In genomic region chr7:144097314-144097713, GRCm38 (mm10) we compare ENCODE assay signal across 10 mouse cellular contexts.
DNase-seq lines count a peak whose midpoint lies in the region; ATAC-seq lines count a peak whose summit lies in the region.
"Had no signal": no experiment of that assay in that cellular context is flagged by ENCODE, and none has a peak within 500 bp of the region (broad histone marks: within the 10 kb centered on the region; RNA-seq: fewer than 3 reads in every experiment).

No protein-coding gene starts in this region.

- no peak overlapping the region for H3K4me3 ChIP-seq in intestine, embryonic 16.5 days (ENCODE audit: low read length)
- H3K4me3 ChIP-seq in intestine, embryonic 15.5 days (replicated peaks), result no peak overlapping the region
- H3K4me3 ChIP-seq: embryonic facial prominence, embryonic 12.5 days; limb, embryonic 13.5 days had no signal

- H3K9ac ChIP-seq in intestine, embryonic 16.5 days (ENCODE audit: low read depth, low read length), result no peak overlapping the region
- no peak overlapping the region for H3K9ac ChIP-seq in intestine, embryonic 15.5 days
- H3K9ac ChIP-seq: embryonic facial prominence, embryonic 12.5 days; limb, embryonic 13.5 days had no signal

- no peaks in the 10 kb centered on the region for H3K36me3 ChIP-seq in intestine, embryonic 16.5 days (ENCODE audit: control insufficient read depth, insufficient read depth, low read length)
- H3K36me3 ChIP-seq in intestine, embryonic 15.5 days, result no peaks in the 10 kb centered on the region
- H3K36me3 ChIP-seq: embryonic facial prominence, embryonic 12.5 days; limb, embryonic 13.5 days had no signal

- no peaks in the 10 kb centered on the region for H3K4me1 ChIP-seq in intestine, embryonic 16.5 days (ENCODE audit: control insufficient read depth, insufficient read depth, low read length)
- 0 out of 2 replicates have a peak, but pooled peaks cover 3% of the 10 kb centered on the region for H3K4me1 ChIP-seq in intestine, embryonic 15.5 days (replicated peaks)
- H3K4me1 ChIP-seq: embryonic facial prominence, embryonic 12.5 days; limb, embryonic 13.5 days had no signal

- WGBS in intestine, embryonic 16.5 days, result 8% methylated on average over 2 of the region's 2 CpGs
- WGBS in intestine, embryonic 15.5 days, result 20% methylated on average over 2 of the region's 2 CpGs

- no peaks in the 10 kb centered on the region for H3K27me3 ChIP-seq in intestine, embryonic 16.5 days (replicated peaks; ENCODE audit: control insufficient read depth, insufficient read depth, low read length)
- no peaks in the 10 kb centered on the region for H3K27me3 ChIP-seq in intestine, embryonic 15.5 days (replicated peaks)
- H3K27me3 ChIP-seq: embryonic facial prominence, embryonic 12.5 days; limb, embryonic 13.5 days had no signal

- H3K4me2 ChIP-seq in intestine, embryonic 16.5 days (ENCODE audit: low read depth, low read length), result no peak overlapping the region
- H3K4me2 ChIP-seq in intestine, embryonic 15.5 days (replicated peaks), result no peak overlapping the region
- H3K4me2 ChIP-seq: embryonic facial prominence, embryonic 12.5 days; limb, embryonic 13.5 days had no signal

- no peaks in the 10 kb centered on the region for H3K9me3 ChIP-seq in intestine, embryonic 16.5 days (ENCODE audit: control insufficient read depth, low read length)
- no peaks in the 10 kb centered on the region for H3K9me3 ChIP-seq in intestine, embryonic 15.5 days
- H3K9me3 ChIP-seq: embryonic facial prominence, embryonic 12.5 days; limb, embryonic 13.5 days had no signal

- H3K27ac ChIP-seq in intestine, embryonic 16.5 days (ENCODE audit: low read length), result no peak overlapping the region
- H3K27ac ChIP-seq in intestine, embryonic 15.5 days, result no peak overlapping the region
- H3K27ac ChIP-seq: embryonic facial prominence, embryonic 12.5 days; limb, embryonic 13.5 days had no signal

- peak; percentile 53; the same call in 1 of the 2 replicates for ATAC-seq in intestine, embryonic 16.5 days
- no peak for ATAC-seq in intestine, embryonic 15.5 days
- ATAC-seq in megakaryocyte progenitor cell, adult 5-6 weeks (replicated peaks; ENCODE audit: poor library complexity), result peak; percentile 54; the same call in 1 of the 2 replicates

- DNase-seq in urinary bladder, postnatal 25 days (ENCODE audit: low spot score), result peak; percentile 30
- no peak for DNase-seq in urinary bladder, postnatal 4 days (ENCODE audit: low spot score in 2 of 2)
- peak; percentile 54 for DNase-seq in embryo, embryonic 10.5 days (ENCODE audit: low spot score)
- DNase-seq in spleen, postnatal 14 days (ENCODE audit: low spot score in 2 of 2), result no peak
- no peak for DNase-seq in left cerebral cortex, adult 9 months (ENCODE audit: low spot score in 2 of 2)

Comparison
In these comparisons a context has a peak if more than half of its experiments do, and no peak if none do; other contexts are left out.
1. DNase-seq: peak in urinary bladder, postnatal 25 days (single experiment) and embryo, embryonic 10.5 days (single experiment); none in urinary bladder, postnatal 4 days (0 of 2), spleen, postnatal 14 days (0 of 2) and left cerebral cortex, adult 9 months (0 of 2).